Mouse (Mus musculus) hematopoietic multipotent progenitor cell, adult 10-12 weeks (in vitro differentiated cells): ENCODE data around the gene Vmn2r13. TPM values are rescaled to one million over a fixed set of nuclear protein-coding genes. Genes with fewer than 3 reads are reported as not detected.

Experiments used
- polyA plus RNA-seq: library from polyadenylated mRNA; stranded (reverse); fragments of >175 nt; gene quantifications from 2 replicates; pipeline ENCODE4 v1.2.3, GENCODE M21; 2012; ENCODE audit warnings: low replicate concordance

Gene Vmn2r13
- not detected in 2 replicates for polyA plus RNA-seq

GRCm38 (mm10) chr5:109192099-109192498 is at the start of gene Vmn2r13:
Gene Vmn2r13 (minus strand): TSS chr5:109192199.

GRCm38 (mm10) chr5:109224608-109225007 is 32.6 kb upstream of the Vmn2r13 start, which contains the start of gene Vmn2r14:
Gene Vmn2r14 (minus strand): TSS chr5:109224708.

Other genes with a start within 250 kb of the Vmn2r13 start
- gene Vmn2r10, start 185.7 kb downstream of the Vmn2r13 start, polyA plus RNA-seq, result not detected in 2 replicates
- not detected in 2 replicates for gene Vmn2r11, start 132.6 kb downstream of the Vmn2r13 start, polyA plus RNA-seq
- gene Vmn2r12, start 94.2 kb downstream of the Vmn2r13 start, polyA plus RNA-seq, result not detected in 2 replicates
- gene Vmn2r14, start 32.5 kb upstream of the Vmn2r13 start, polyA plus RNA-seq, result not detected in 2 replicates
- not detected in 2 replicates for gene Vmn2r15, start 105.4 kb upstream of the Vmn2r13 start, polyA plus RNA-seq
- not detected in 2 replicates for gene Vmn2r16, start 138.0 kb upstream of the Vmn2r13 start, polyA plus RNA-seq
- gene Vmn2r17, start 227.5 kb upstream of the Vmn2r13 start, polyA plus RNA-seq, result not detected in 2 replicates